Mouse (Mus musculus) kidney, postnatal 0 days (tissue): Measurements from ENCODE around the gene Tmigd1. TPM values are rescaled to one million over a fixed set of nuclear protein-coding genes. Genes with fewer than 3 reads are reported as not detected.
A peak's percentile ranks its signal among the peaks of the same experiment; 100 is the strongest.

ENCODE experiments used
- ATAC-seq: fragments of 200-750 bp; cut with Nextera tagmentation; replicated peaks from 2 replicates; pipeline ENCODE4 v1.8.0; 2017; ENCODE audit warnings: low read depth, moderate number of reproducible peaks, moderate TSS enrichment, moderate library complexity; ENCODE audit not compliant: low FRiP score
- DNase-seq: peaks from one replicate; pipeline ENCODE4 v3.0.0-alpha.2; 2016; ENCODE audit warnings: low spot score
- H3K27ac ChIP-seq: fragments of 300-500 bp; sonication (generic); 2 replicates; pipeline ENCODE4 v1.5.1; 2014; ENCODE audit warnings: mild to moderate bottlenecking
- H3K27me3 ChIP-seq: fragments of 300-500 bp; sonication (generic); 2 replicates; pipeline ENCODE4 v1.6.1; 2014; ENCODE audit warnings: low read length, mixed read lengths; ENCODE audit not compliant: insufficient read depth
- H3K36me3 ChIP-seq: fragments of 300-500 bp; sonication (generic); 2 replicates; pipeline ENCODE4 v1.6.1; 2014; ENCODE audit warnings: low read length, mixed read lengths; ENCODE audit not compliant: insufficient read depth
- H3K4me1 ChIP-seq: fragments of 300-500 bp; sonication (generic); replicated peaks from 2 replicates; pipeline ENCODE4 v1.6.1; 2014; ENCODE audit warnings: antibody characterized with exemption, low read length, mixed read lengths; ENCODE audit not compliant: insufficient read depth
- H3K4me2 ChIP-seq: fragments of 300-500 bp; sonication (generic); 2 replicates; pipeline ENCODE4 v1.6.1; 2014; ENCODE audit warnings: mild to moderate bottlenecking, low read length, moderate library complexity, mixed read lengths
- H3K4me3 ChIP-seq: fragments of 300-500 bp; sonication (generic); replicated peaks from 2 replicates; pipeline ENCODE4 v1.5.1; 2014; ENCODE audit warnings: low read depth, low read length
- H3K9ac ChIP-seq: fragments of 300-500 bp; sonication (generic); 2 replicates; pipeline ENCODE4 v1.6.1; 2014; ENCODE audit warnings: low read depth, low read length
- H3K9me3 ChIP-seq: fragments of 300-500 bp; sonication (generic); replicated peaks from 2 replicates; pipeline ENCODE4 v1.6.1; 2016; ENCODE audit warnings: low read length, inconsistent platforms, mixed read lengths
- CTCF ChIP-seq: IDR thresholded peaks from 2 replicates; pipeline ENCODE4 v1.5.1; 2016; ENCODE audit warnings: antibody characterized with exemption, low read depth, mild to moderate bottlenecking, moderate library complexity
- WGBS: fragments of 180-500 bp; shearing (Covaris S2); extraction: QIAGEN DNeasy Blood & Tissue Kit; methylation state at CpG from one replicate; pipeline ENCODE4 v1.1.7; 2014; 5-methylcytosine and 5-hydroxymethylcytosine counted together
- polyA plus RNA-seq: library from polyadenylated mRNA; unstranded; fragments of >200 nt; fragmentation: Nextera tagmentation; extraction: Ambion mirVana; gene quantifications from 2 replicates; pipeline ENCODE4 v1.2.1, GENCODE M21; 2015

The Tmigd1 gene
- polyA plus RNA-seq, 1 experiment from 2014 or later, result 22.6 TPM

DNA sequence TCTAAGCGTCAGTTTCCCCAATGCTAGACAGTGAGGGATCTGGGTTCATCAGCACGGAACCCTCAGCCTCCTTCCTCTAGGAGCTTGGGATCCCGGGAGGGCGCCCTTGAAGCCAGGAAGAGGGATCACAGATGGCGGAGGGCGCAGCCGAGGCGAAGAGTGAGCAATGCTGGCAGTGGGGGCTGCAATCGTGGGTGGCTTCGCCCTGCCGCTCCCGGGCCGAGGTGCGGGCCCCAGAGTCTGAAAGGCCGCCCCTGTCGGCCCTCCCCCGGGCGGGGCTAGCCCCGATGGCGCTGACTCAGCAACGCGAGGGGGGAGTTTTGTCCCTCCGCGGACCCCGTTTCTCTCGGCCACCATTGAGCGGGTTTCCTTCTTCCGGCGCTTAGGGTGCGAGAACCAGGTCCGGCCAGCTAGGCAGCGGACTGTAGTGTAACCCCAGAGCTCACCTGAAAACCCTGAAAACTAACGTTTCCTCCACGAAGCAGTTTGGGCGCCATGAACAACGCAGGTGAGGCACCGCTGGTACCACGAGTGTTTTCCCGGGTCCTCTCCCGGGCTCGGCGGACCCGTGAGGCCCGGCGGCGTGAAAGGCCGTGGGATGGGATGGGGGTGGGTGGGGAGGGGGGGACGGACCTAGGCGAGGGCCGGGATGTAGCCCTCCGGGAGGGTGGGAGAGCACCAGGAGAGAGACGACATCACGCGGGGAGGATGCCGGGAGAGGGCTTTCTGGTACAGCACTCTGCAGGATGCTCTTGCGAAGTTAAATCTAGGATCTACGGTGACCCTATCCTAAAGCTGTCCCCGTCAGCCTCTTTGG lies 43.6 kb downstream of the Tmigd1 start:
- H3K4me3 ChIP-seq, result peak overlapping the region; percentile 66
- WGBS, result under 1% methylated on average over 58 of the region's 58 CpGs
- 0 out of 2 replicates have a peak, but pooled peaks cover 3% of the 10 kb centered on the region for H3K4me1 ChIP-seq
- peak overlapping the region; percentile 80 for H3K9ac ChIP-seq
- ATAC-seq, result peak; percentile 92
- peak overlapping the region; percentile 88 for H3K27ac ChIP-seq
- TF ChIP-seq CTCF, result no peak
- H3K9me3 ChIP-seq, result no peaks in the 10 kb centered on the region
- no peaks in the 10 kb centered on the region for H3K36me3 ChIP-seq
- no peaks in the 10 kb centered on the region for H3K27me3 ChIP-seq
- peak; percentile 95 for DNase-seq
- peak overlapping the region; percentile 67 for H3K4me2 ChIP-seq

DNA sequence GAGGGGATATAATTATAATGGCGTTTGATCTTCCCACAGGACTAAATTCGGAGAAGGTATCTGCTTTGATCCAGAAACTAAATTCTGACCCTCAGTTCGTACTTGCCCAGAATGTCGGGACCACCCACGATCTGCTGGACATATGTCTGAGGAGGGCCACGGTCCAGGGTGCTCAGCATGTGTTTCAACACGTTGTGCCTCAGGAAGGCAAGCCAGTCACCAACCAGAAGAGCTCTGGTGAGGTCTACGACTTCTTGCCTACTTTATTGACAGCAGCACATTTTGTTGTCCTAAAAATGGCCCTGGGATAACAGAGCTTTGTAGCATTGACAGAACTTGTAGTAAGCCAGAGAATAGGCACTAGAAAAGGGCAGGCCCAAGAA lies 44.2 kb downstream of the Tmigd1 start:
- Histone ChIP-seq H3K27ac (no peak overlapping the region), H3K4me3 (peak overlapping the region; percentile 66), H3K36me3 (peaks cover 5% of the 10 kb centered on the region; the same call in 1 of the 2 replicates), H3K27me3 (no peaks in the 10 kb centered on the region), H3K4me2 (peak overlapping the region; percentile 67), H3K9ac (peak overlapping the region; percentile 80), H3K9me3 (no peaks in the 10 kb centered on the region), H3K4me1 (0 out of 2 replicates have a peak, but pooled peaks cover 3% of the 10 kb centered on the region)
- WGBS, result 1% methylated on average over 8 of the region's 8 CpGs
- TF ChIP-seq CTCF, result no peak
- ATAC-seq, result peak; percentile 53
- DNase-seq, result peak; percentile 33

DNA sequence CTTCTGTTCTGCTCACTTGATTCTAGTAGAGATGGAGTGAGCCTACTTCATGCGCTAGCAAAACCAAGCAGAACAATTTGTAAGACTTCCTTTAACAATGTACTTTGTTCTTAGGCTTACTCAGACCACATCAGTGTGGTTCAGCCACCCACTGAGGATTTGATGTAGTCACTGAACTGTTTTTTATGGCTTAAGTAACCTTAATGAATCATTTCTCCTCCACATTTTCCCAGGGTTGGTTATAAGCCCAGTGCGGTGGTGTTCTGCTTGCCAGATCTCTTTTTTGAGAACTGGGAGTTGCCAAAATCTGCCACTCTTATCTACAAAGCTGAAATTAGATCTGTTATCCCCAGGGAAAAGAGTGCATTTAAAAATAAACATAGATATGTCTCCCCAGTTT lies 51.6 kb downstream of the Tmigd1 start:
- Histone ChIP-seq H3K4me3 (no peak overlapping the region), H3K9me3 (no peaks in the 10 kb centered on the region), H3K27me3 (no peaks in the 10 kb centered on the region), H3K4me1 (no peaks in the 10 kb centered on the region), H3K27ac (no peak overlapping the region), H3K4me2 (no peak overlapping the region), H3K9ac (no peak overlapping the region), H3K36me3 (peaks cover 49% of the 10 kb centered on the region)
- DNase-seq, result peak; percentile 53
- no peak for ATAC-seq
- no peak for TF ChIP-seq CTCF
- 60% methylated on average over 2 of the region's 2 CpGs for WGBS

DNA sequence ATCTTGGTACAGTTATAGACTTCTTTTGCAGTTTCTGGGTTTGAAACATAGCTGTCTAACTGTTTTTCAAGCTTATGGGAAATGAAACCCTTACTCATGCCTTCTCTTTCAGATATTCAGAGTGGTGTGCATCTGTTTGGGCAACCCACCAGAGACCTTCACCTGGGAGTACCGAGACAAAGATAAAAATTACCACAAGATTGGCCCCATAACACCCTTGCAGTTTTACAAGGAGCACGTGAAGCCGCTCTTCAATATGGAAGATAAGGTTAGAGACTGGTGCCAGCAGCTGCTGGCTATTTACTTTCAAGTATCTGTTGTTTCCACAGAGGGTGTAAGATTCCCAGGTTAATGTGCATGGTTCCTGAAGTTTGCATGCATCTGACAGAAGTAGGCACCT lies 63.7 kb downstream of the Tmigd1 start:
- ATAC-seq (no peak), DNase-seq (no peak)
- Histone ChIP-seq H3K4me1 (no peaks in the 10 kb centered on the region), H3K9me3 (no peaks in the 10 kb centered on the region), H3K27me3 (no peaks in the 10 kb centered on the region), H3K36me3 (peaks cover 68% of the 10 kb centered on the region), H3K4me3 (no peak overlapping the region), H3K27ac (no peak overlapping the region), H3K9ac (no peak overlapping the region), H3K4me2 (no peak overlapping the region)
- no peak for TF ChIP-seq CTCF
- 98% methylated on average over 3 of the region's 3 CpGs for WGBS

Other genes starting within 250 kb of the Tmigd1 start
- 0.16 TPM in 1 of 2 replicates, not detected in the other for gene Bhlha9, start 229.7 kb upstream of the Tmigd1 start, polyA plus RNA-seq
- 1.3 TPM in 2 replicates for gene Trarg1, start 222.4 kb upstream of the Tmigd1 start, polyA plus RNA-seq
- 23.9 and 25.4 TPM in 2 replicates for gene Gosr1, start 138.6 kb upstream of the Tmigd1 start, polyA plus RNA-seq
- 17.8 and 20.4 TPM in 2 replicates for gene Cpd, start 55.1 kb upstream of the Tmigd1 start, polyA plus RNA-seq
- 133 and 143 TPM in 2 replicates for gene Blmh, start 22.6 kb downstream of the Tmigd1 start, polyA plus RNA-seq
- 3.3 and 3.4 TPM in 2 replicates for gene Slc6a4, start 96.4 kb downstream of the Tmigd1 start, polyA plus RNA-seq
- 76.3 TPM in 2 replicates for gene Nsrp1, start 176.3 kb downstream of the Tmigd1 start, polyA plus RNA-seq